Mouse (Mus musculus): ENCODE data around the gene C8a.

DNA sequence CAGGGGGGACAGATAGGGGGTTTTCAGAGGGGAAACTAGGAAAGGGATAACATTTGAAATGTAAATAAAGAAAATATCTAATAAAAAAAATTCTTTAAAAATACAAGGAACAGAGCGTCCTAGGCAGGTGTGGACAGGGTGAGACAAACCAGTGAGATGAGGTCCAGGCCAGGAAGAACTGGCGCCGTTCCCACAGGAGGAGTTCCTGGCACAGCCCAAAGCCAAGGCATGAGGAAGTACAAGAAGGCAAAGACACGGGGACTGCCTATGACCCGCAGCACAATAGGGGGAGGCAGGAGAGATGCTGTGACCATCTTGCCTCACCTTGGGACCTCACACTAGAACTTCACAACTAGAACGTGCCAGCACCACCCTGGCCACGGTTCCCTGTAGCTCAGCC lies 15.5 kb upstream of the C8a start:
- no peak for TF ChIP-seq EP300 (IDR thresholded peaks at IDR 0.05; ENCODE audit: low read depth)
- no peak for TF ChIP-seq CTCF (IDR thresholded peaks at IDR 0.05; ENCODE audit: low read depth)
